Mouse (Mus musculus) cerebellum, postnatal 36 days (tissue): ENCODE results near the gene Fasn.
"Not testable (repeated sequence)": the region's sequence is repeated elsewhere in the genome, so short reads cannot be mapped to it uniquely, and the experiment has no call there.

ENCODE experiments used
- DNase-seq, 2 experiments: peaks; one replicate each; pipeline ENCODE4 v3.0.0; 2021 to 2022; ENCODE audit warnings: mixed read lengths in 2 of 2

The Fasn gene

DNA sequence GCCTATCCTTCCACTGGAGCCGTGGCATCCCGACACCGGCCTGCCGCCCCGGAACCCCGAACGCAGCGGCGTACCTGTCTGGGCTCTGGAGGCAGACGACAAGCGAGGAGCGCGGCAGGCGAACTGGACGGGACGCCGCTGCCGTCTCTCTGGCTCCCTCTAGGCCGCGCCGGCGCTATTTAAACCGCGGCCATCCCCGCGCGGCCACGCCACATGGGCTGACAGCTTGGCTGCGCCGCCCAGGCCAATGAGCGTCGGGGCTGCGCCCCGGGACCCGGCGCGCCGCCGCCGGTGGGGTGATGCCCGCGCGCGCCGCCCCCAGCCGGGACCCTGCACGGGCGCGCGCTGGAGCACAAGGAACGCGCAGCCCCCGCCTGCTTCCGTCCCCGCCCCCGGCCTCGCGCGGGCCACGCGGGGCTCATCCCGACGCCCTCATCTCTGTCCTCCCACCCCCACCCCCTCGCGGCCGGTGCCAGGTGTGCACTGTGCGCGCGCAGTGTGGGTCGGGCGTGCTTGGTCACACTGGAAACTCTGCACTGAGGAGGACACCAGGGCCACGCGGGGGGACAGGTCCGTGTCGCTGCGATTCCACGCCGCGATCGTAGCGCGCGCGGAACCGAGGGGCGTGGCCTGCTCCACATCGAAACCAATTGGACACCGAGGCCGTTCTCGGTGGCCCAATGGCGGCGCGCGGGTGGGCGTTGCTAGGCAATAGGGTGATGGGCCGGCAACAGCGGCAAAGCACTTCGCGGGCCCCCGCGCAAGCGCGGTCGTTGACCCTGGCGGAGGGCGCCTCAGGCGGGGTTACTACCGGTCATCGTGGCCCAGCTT is at the start of gene Fasn:
Gene Fasn (minus strand): TSS at position 592 of the 831 bp plus-strand sequence.
- DNase-seq, result peak; percentile 96 to 98

DNA sequence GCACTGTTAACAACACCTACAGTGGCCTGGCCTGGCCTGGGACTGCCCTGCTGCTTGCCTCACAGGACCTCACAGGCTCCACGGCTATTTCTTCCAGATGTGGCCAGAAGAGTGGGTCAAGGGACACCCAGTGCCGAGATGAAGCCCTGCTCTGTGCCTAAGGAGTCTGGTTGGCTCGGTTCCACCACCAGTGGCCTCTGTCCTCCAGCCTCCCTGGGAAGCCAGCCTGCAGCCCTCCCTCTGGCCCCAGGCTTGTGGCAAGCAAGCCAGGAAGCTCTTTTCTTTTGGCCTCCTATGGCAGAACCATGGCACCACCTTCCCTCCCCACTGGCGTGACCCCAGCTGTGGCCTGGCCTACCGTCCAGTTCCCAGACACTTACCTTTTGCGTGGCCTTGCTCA is 48.9 kb upstream of the Fasn start:
- DNase-seq, result no peak

DNA sequence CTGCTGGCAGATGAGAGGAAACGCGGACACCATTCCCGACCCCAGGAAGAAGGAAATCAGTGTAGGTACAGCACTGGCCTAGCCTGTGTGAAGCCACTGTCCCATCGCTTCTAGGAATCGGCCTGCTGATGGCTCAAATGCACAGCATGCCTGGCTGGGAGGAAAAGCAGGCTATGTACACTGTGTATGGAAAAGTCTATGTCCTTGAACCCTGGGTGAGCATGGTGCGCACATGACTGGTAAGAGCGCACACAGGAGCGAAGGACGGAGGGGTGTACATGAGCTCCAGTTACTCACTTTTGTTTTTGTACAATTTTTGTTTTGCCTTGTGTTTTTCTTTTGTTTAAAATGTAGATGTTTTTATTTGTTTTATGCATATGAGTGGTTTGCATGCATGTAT is 47.2 kb upstream of the Fasn start:
- no peak for DNase-seq

DNA sequence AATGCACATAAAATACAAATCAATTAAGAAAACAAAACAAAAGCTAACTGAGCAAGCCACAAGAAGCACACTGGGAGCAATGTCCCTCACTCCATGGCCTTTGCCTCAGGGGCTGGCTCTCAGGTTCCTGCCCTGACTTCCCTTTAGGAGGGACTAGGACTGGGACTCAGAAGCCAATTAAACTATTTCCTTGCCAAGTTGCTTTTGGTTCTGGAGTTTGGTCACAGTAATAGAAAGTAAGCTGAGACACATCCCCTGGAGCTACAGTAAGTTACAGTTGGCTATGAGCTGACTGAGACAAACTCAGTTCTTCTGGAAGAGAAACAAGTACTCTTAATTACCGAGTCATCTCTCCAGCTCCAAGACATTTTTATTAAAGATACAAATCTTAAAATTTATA is 41.5 kb upstream of the Fasn start:
- DNase-seq, result no peak

DNA sequence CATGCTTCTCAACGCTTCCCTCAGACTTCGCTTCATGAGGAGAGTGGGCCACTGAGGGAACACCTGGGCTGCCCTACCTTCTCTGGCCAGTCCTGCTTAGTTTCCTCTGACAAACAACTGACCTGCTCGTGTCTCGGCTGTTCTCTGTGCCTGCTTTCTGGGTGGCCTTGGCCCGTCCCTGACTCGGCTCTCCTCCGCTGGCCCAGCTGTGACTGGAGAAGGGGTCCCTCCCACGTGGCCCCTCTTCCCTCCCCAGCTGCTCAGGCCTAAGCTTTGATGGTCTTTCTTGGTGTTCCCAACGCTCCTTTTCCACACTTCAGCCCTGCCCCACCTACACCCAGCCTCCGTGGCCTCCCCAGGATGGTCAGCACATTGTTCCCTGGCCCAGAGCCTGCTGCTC is 38.5 kb upstream of the Fasn start:
- DNase-seq, result no peak

DNA sequence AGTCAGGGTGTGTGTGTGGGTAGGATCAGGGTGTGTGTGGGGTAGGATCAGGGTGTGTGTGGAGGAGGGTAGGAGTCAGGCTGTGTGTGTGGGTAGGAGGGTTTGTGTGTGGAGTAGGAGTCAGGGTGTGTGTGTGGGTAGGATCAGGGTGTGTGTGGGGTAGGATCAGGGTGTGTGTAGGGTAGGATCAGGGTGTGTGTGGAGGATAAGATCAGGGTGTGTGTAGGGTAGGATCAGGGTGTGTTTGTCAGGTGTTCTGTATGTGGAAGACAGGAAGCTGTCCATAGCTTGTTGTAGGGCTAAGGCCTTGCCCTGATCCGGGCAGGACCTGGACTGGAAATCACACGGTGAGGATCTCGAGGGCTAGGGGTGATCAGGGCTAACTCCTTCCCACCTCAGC is 31.6 kb upstream of the Fasn start:
- not testable (repeated sequence) for DNase-seq

DNA sequence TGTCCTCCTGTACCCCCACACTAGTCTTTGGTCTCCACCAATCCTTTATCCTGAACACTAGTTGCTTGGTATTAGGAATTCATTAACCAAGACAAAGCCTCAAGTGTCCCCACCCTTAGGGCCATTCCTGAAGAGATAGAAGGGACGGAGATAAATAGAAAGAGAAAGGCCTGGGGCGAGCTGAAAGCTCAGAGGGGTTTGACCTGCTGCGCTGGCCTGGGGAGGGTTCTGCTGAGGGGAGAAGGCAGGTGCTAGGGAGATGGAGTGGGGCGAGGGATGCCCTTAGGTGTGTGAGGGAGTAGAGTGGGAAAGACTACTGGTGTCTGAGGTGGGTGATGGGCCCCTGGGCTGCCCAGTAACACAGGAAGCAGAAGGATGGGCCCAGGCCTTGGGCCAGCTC is 29.4 kb upstream of the Fasn start:
- no peak for DNase-seq

DNA sequence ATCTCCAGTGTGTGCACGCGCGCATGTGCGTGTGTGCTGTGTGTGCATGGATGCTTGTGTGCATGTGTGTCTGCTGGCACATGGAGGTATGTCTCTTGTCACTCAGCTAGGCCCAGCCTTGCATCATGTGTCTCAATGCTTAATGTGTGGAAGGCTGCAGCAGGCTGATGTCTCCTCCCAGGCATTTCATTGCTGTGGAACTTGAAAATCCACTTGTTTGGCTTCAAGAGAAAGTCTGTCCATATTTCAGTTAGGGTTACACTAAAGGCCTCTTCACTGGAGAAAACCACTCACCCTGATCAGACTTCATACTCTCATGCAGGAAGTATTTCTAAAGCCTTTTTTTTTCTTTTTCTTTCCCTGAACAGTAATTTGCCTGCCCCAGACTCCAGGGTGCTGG is 28.8 kb upstream of the Fasn start:
- no peak for DNase-seq

- no peak for DNase-seq
These were observed 28.0 kb upstream of the Fasn start for GRCm38 (mm10) chr11:120852083-120852935.

- DNase-seq, result no peak
These were observed 27.2 kb upstream of the Fasn start for GRCm38 (mm10) chr11:120851582-120851981.

DNA sequence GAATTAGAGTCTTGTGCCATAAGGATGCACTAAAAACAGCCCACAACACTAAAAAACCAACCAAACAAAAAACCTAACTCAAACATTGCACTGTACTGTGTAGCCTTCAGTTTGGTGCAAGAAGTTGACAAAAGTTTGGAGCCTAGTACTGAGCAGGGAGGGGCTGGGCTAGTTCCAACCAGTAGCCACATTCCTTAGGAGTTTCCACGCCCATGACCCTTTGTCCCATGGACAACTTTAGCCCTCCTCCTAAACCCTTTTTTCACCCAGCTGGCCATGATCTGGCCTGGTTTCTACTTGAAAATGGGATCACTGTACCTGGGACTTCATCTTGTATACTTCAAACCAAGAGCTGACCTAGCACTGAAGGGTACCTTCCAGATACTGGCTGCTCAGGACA is 26.8 kb upstream of the Fasn start:
- DNase-seq, result no peak

DNA sequence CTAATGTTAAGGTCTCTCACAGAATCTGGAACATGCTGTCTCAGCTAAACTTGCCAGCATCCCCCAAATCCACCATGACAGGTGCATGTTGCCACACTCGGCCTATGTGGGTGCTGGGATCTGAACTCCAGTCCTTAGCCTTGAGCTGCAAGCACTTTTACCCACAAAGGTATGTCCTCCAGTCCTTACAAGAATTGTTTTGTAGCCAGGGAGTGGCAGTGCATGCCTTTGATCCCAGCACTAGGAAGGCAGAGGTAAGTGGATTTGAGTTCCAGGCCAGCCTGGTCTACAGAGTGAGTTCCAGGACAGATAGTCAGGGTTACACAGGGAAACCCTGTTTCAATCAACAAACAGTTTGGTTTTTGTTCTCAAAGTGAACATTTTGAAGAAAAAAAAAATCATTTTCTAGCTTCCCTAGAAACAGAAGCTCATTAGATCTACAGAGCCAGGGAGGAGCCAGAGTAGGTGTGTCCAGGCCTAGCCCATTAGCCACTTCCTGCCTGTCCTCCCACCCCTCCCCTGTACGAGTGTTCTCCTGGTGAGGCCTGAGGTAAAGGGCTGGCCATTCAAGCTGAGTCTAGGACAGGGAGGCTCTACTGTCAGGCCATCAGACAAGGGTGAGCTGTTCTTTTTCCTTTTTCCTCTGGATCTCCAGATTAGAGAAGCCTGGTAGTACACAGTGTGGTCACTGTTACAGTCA is 26.1 kb upstream of the Fasn start:
- no peak for DNase-seq

DNA sequence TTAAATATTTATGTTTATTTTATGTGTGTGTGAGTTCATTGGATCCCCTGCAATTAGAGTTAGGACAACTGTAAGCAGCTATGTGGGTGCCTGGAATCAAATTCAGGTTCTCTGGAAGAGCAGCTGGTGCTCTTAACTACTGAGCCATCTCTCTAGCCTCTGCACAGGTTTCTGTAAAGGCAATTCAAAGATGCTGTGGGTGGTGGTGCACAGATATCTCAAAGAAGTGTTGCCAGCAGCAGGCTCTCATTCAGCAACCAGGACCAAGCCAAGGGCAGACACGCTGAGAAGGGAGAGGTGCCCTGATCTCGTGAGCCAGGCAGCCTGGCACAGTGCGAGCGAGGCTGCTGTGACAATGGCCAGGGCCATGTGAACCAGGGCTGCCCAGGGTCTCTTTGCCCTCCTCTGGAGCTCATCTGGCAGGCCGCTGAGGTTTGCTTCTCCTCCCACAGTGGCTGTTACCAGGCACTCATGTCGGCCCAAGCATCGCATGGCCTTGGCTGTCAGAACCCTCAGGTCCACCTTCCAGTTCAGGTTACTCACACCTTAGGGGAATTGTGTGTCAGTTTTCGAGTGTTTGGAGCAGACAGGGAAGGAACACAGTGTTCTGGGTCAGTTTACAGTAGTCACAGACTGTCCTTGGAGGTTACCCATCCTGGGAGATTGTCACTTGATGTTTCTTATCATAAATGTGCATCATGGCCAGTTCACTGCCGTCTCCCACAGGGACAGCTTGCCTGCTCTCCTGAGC is 22.6 kb upstream of the Fasn start:
- DNase-seq, result no peak

GRCm38 (mm10) chr11:120844329-120844728 is 20.0 kb upstream of the Fasn start:
- DNase-seq, result no peak

- DNase-seq, result no peak
These were observed 9.4 kb upstream of the Fasn start for GRCm38 (mm10) chr11:120833555-120834280.

DNA sequence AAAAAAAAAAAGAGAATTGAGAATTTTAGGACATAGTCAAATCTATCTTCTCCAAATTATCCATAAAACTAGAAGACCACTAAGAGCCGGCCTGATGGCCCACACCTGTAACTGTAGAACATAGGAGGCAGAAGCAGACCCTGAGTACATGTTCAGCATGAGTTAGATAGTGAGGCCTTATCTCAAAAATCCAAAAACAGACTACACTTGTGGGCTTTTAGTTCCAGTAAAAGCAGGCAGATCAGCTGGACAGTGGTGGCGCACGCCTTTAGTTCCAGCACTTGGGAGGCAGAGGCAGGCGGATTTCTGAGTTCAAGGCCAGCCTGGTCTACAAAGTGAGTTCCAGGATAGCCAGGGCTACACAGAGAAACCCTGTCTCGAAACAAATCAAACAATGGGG is 8.6 kb upstream of the Fasn start:
- not testable (repeated sequence) for DNase-seq

- DNase-seq, result no peak
These were observed 7.5 kb upstream of the Fasn start for GRCm38 (mm10) chr11:120831659-120832440.

DNA sequence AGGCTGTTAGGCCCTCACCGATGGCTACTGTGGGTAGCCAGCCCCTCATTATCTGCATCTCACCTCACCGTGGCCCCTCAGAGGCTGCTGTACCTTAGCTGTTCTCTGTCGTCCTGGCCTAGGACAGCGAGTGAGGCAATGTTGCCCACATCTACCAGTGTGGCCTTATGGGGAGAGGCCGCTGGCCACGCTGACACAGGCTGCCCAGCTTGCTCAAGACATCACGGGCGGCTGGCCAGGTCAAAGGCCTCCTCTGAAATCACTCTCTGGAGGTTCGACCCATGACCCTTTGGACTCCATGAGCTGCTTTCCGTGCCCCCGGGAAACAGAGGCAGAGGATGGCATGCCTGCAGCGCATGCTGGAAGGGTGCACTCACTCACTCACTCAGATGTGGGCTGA is 6.3 kb upstream of the Fasn start:
- DNase-seq, result no peak

- DNase-seq, result no peak
These were observed 5.6 kb upstream of the Fasn start for GRCm38 (mm10) chr11:120829757-120830532.

DNA sequence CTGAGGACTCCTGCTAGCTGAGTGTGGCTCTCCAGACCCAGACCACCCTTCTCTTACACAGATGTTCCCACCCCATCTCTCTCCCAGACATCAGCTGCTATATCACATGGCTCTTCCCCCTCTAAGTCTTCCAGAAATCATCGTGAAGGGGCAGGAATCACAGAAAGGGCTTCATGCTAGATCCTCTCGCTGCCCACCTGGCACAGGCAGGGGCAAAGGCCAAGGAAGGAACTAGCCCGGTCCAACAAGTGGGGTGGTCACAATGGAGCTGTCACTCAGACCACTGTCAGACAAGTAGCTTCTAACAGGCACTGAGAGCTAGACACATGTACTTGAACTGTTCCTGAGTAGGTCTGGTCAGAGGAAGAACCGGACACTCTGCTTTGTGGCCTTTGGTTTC is 4.1 kb upstream of the Fasn start:
- DNase-seq, result no peak
